Comparison of ENCODE assay signal across 25 mouse cellular contexts in genomic region chr16:23513401-23513800, GRCm38 (mm10). TPM values are rescaled to one million over a fixed set of nuclear protein-coding genes. Genes with fewer than 3 reads are reported as not detected.
DNase-seq lines count a peak whose midpoint lies in the region; ATAC-seq and TF ChIP-seq lines count a peak whose summit lies in the region.
"Had no signal": no experiment of that assay in that cellular context is flagged by ENCODE, and none has a peak within 500 bp of the region (broad histone marks: within the 10 kb centered on the region; RNA-seq: fewer than 3 reads in every experiment).

No protein-coding gene starts in this region.

- H3K36me3 ChIP-seq in liver, adult 2 months (ENCODE audit: control insufficient read depth, insufficient read depth, low read length) = peaks cover 40% of the 10 kb centered on the region
- peaks cover 13% of the 10 kb centered on the region for H3K36me3 ChIP-seq in liver, postnatal 0 days (replicated peaks; ENCODE audit: insufficient read depth, low read length)
- H3K36me3 ChIP-seq: embryonic facial prominence, embryonic 10.5 days; embryonic facial prominence, embryonic 12.5 days; forebrain, embryonic 10.5 days; G1E had no signal

- H3K79me2 ChIP-seq in liver, adult 2 months (ENCODE audit: control insufficient read depth, insufficient read depth, low read length) = peaks cover 21% of the 10 kb centered on the region; the same call in 1 of the 2 replicates

- no peak overlapping the region for H3K4me2 ChIP-seq in liver, postnatal 0 days (ENCODE audit: low read depth, low read length)
- H3K4me2 ChIP-seq: embryonic facial prominence, embryonic 12.5 days; forebrain, embryonic 12.5 days had no signal

- DNase-seq in liver, adult 2 months (ENCODE audit: extremely low read depth, low read depth, low spot score) = no peak
- no peak for DNase-seq in liver, postnatal 0 days
- DNase-seq in 3134 (ENCODE audit: extremely low read depth, insufficient read length, low spot score) (peak; percentile 44), NIH3T3 (ENCODE audit: low read depth) (peak; percentile 73)
- no peak for DNase-seq in ovary, adult 18-20 months (ENCODE audit: low spot score)
- DNase-seq: adrenal gland, adult 8-10 months; adrenal gland, postnatal 14 days; adrenal gland, postnatal 36 days; B cell, adult 2 months; cerebellum, adult 11-12 months; cerebellum, adult 2 months; cerebellum, adult 9-10 months; cerebellum, postnatal 10 days; cerebellum, postnatal 25 days had no signal

- TF ChIP-seq CTCF in liver, adult 2 months (IDR thresholded peaks at IDR 0.05; ENCODE audit: low read depth, low read length) = no peak
- TF ChIP-seq CTCF in liver, postnatal 0 days (IDR thresholded peaks at IDR 0.05; ENCODE audit: low read depth) = no peak

- H3K4me1 ChIP-seq in liver, adult 2 months (ENCODE audit: control insufficient read depth, insufficient read depth, low read length) = peaks cover 52% of the 10 kb centered on the region
- H3K4me1 ChIP-seq in liver, postnatal 0 days (ENCODE audit: insufficient read depth) = peaks cover 29% of the 10 kb centered on the region

- H3K4me3 ChIP-seq in liver, adult 2 months (ENCODE audit: insufficient read depth, low read depth, low read length) = no peak overlapping the region
- no peak overlapping the region for H3K4me3 ChIP-seq in liver, postnatal 0 days (ENCODE audit: low read depth, low read length)
- H3K4me3 ChIP-seq: embryonic facial prominence, embryonic 10.5 days; embryonic facial prominence, embryonic 12.5 days; erythroblast, embryonic 14.5 days; forebrain, embryonic 10.5 days; forebrain, embryonic 12.5 days had no signal

- 95% methylated on average over 1 of the region's 1 CpGs for WGBS in liver, adult 2 months
- 69% methylated on average over 1 of the region's 1 CpGs for WGBS in liver, postnatal 0 days (ENCODE audit: insufficient replicate concordance)

- H3K27ac ChIP-seq in liver, adult 2 months (replicated peaks; ENCODE audit: insufficient read depth, low read depth, low read length) = peak overlapping the region; percentile 24; the same call in 1 of the 2 replicates
- no peak overlapping the region for H3K27ac ChIP-seq in liver, postnatal 0 days (ENCODE audit: low read depth)
- H3K27ac ChIP-seq: embryonic facial prominence, embryonic 10.5 days; embryonic facial prominence, embryonic 12.5 days; forebrain, embryonic 10.5 days; forebrain, embryonic 12.5 days had no signal

- ATAC-seq in liver, postnatal 0 days = no peak
- no peak for ATAC-seq in activated CD4-positive, CD25-positive, alpha-beta regulatory T cell, adult 4 months
- ATAC-seq: CD4-positive, CD25-positive, alpha-beta regulatory T cell, adult 4 months; forebrain, embryonic 14.5 days; forebrain, embryonic 16.5 days had no signal

- no peak for TF ChIP-seq POLR2A in liver, adult 2 months (IDR thresholded peaks at IDR 0.05; ENCODE audit: extremely low read depth, insufficient read depth, low read length)

- no peak for TF ChIP-seq EP300 in liver, postnatal 0 days (IDR thresholded peaks at IDR 0.05; ENCODE audit: low read depth)

- no peaks in the 10 kb centered on the region for H3K27me3 ChIP-seq in liver, adult 2 months (ENCODE audit: control insufficient read depth, insufficient read depth, low read length)
- H3K27me3 ChIP-seq in liver, postnatal 0 days (ENCODE audit: insufficient read depth, low read length) = no peaks in the 10 kb centered on the region
- H3K27me3 ChIP-seq: CH12.LX; embryonic facial prominence, embryonic 12.5 days; forebrain, embryonic 12.5 days had no signal

- no peak overlapping the region for H3K9ac ChIP-seq in liver, adult 2 months (ENCODE audit: low read depth, low read length)
- no peak overlapping the region for H3K9ac ChIP-seq in liver, postnatal 0 days (replicated peaks)
- H3K9ac ChIP-seq: embryonic facial prominence, embryonic 12.5 days; forebrain, embryonic 12.5 days had no signal

- no peaks in the 10 kb centered on the region for H3K9me3 ChIP-seq in liver, postnatal 0 days (ENCODE audit: low read length)
- H3K9me3 ChIP-seq: embryonic facial prominence, embryonic 10.5 days; embryonic facial prominence, embryonic 12.5 days; forebrain, embryonic 10.5 days; forebrain, embryonic 12.5 days had no signal

RNA-seq across cellular contexts. Expression of gene Rtp4, which starts 6.7 kb away (rescaled TPM):
- total RNA-seq in liver, adult 2 months (2014; rRNA removed) = 11.3 and 16.9 TPM in 2 replicates
- polyA plus RNA-seq in liver, adult 2 months (2012; rRNA removed) = 14.2 and 25.2 TPM in 2 replicates
- 24.0 and 28.3 TPM in 2 replicates for polyA plus RNA-seq in liver, postnatal 0 days (2015; fragmentation: Nextera tagmentation; extraction: Ambion mirVana)
- 100 to 1,000 TPM; 129 to 178 TPM for polyA plus RNA-seq in activated CD4-positive, CD25-positive, alpha-beta regulatory T cell, adult 4 months (2017; shearing (Covaris generic))
- polyA plus RNA-seq: G1E had no signal

RNA-seq across cellular contexts. Expression of gene Masp1, which starts 7.2 kb away (rescaled TPM):
- 71.1 and 83.3 TPM in 2 replicates for total RNA-seq in liver, adult 2 months (2014; rRNA removed)
- 53.7 and 61.3 TPM in 2 replicates for polyA plus RNA-seq in liver, adult 2 months (2012; rRNA removed)
- 31.7 and 38.3 TPM in 2 replicates for polyA plus RNA-seq in liver, postnatal 0 days (2015; fragmentation: Nextera tagmentation; extraction: Ambion mirVana)
- polyA plus RNA-seq in activated CD4-positive, CD25-positive, alpha-beta regulatory T cell, adult 4 months (2017; shearing (Covaris generic)) = not detected
- polyA plus RNA-seq: CD4-positive, CD25-positive, alpha-beta regulatory T cell, adult 4 months; erythroblast, embryonic 14.5 days; G1E had no signal

Comparison
In these comparisons a context has a peak if more than half of its experiments do, and no peak if none do; other contexts are left out.
1. DNase-seq: peak in 3134 (single experiment) and NIH3T3 (single experiment); none in liver, adult 2 months (single experiment), liver, postnatal 0 days (single experiment) and ovary, adult 18-20 months (single experiment).
2. RNA of gene Masp1, which starts 7.2 kb away (polyA plus RNA-seq): 53.7 to 61.3 TPM in liver, adult 2 months and 31.7 to 38.3 TPM in liver, postnatal 0 days; not detected in activated CD4-positive, CD25-positive, alpha-beta regulatory T cell, adult 4 months; every median in the first group is over 10 times any median in the second.